Mouse (Mus musculus) kidney, embryonic 16.5 days (tissue): ENCODE results near the gene Trappc3. TPM values are rescaled to one million over a fixed set of nuclear protein-coding genes. Genes with fewer than 3 reads are reported as not detected.

ENCODE experiments used
- ATAC-seq: fragments of 200-750 bp; cut with Nextera tagmentation; 2 replicates; pipeline ENCODE4 v1.8.0; 2017; ENCODE audit warnings: moderate TSS enrichment; ENCODE audit not compliant: low FRiP score, low TSS enrichment
- H3K27ac ChIP-seq: fragments of 300-500 bp; sonication (generic); 2 replicates; pipeline ENCODE4 v1.5.1; 2014; ENCODE audit warnings: low read length
- H3K27me3 ChIP-seq: fragments of 300-500 bp; sonication (generic); 2 replicates; pipeline ENCODE4 v1.6.1; 2014; ENCODE audit warnings: low read length, control low read depth, mixed read lengths; ENCODE audit not compliant: insufficient read depth
- H3K36me3 ChIP-seq: fragments of 300-500 bp; sonication (generic); 2 replicates; pipeline ENCODE4 v1.6.1; 2014; ENCODE audit warnings: low read length, control low read depth, mixed read lengths; ENCODE audit not compliant: insufficient read depth
- H3K4me1 ChIP-seq: fragments of 300-500 bp; sonication (generic); 2 replicates; pipeline ENCODE4 v1.6.1; 2014; ENCODE audit warnings: low read length, control low read depth, mixed read lengths; ENCODE audit not compliant: insufficient read depth
- H3K4me2 ChIP-seq: fragments of 300-500 bp; sonication (generic); replicated peaks from 2 replicates; pipeline ENCODE4 v1.6.1; 2014; ENCODE audit warnings: low read depth, low read length
- H3K4me3 ChIP-seq: fragments of 300-500 bp; sonication (generic); 2 replicates; pipeline ENCODE4 v1.5.1; 2014; ENCODE audit warnings: mild to moderate bottlenecking, low read length
- H3K9ac ChIP-seq: fragments of 300-500 bp; sonication (generic); replicated peaks from 2 replicates; pipeline ENCODE4 v1.6.1; 2014; ENCODE audit warnings: low read length
- H3K9me3 ChIP-seq: fragments of 300-500 bp; sonication (generic); 2 replicates; pipeline ENCODE4 v1.6.1; 2016; ENCODE audit warnings: low read length, control low read depth
- WGBS: fragments of 180-500 bp; shearing (Covaris S2); extraction: QIAGEN DNeasy Blood & Tissue Kit; methylation state at CpG from one replicate; pipeline ENCODE4 v1.1.7; 2014; 5-methylcytosine and 5-hydroxymethylcytosine counted together
- polyA plus RNA-seq: library from polyadenylated mRNA; unstranded; fragments of >200 nt; fragmentation: Nextera tagmentation; extraction: Ambion mirVana; gene quantifications from 2 replicates; pipeline ENCODE4 v1.2.1, GENCODE M21; 2015

The Trappc3 gene
- polyA plus RNA-seq, 1 experiment from 2014 or later, result 120 TPM

DNA sequence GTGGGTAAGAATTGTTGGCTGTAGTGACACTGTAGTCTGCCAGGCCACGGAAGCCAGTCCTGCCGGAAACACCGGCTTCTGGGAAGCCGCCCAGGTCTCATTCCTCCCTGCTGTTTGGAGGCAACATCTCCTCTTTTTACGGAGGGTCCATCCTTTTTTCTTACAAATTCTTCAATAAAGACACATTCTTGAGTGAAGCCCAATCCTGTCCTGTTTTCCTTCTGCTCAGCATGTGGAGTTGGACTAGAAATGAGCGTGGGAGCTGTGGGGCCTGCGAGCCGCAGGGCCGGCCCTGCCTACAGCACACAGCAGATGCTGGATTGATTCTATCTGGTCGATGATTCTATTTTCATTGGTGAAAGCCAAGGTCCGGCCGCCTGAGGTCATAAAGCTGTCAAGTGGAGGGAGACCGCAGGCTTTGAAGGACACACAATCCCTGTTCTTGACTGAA, 13.6 kb downstream of the Trappc3 start:
- Histone ChIP-seq H3K4me1 (peaks cover 10% of the 10 kb centered on the region), H3K4me2 (no peak overlapping the region), H3K27me3 (no peaks in the 10 kb centered on the region), H3K9ac (no peak overlapping the region), H3K9me3 (no peaks in the 10 kb centered on the region), H3K27ac (peak overlapping the region; percentile 17; the same call in 1 of the 2 replicates), H3K4me3 (no peak overlapping the region), H3K36me3 (peaks cover 16% of the 10 kb centered on the region; the same call in 1 of the 2 replicates)
- 0 out of 2 replicates have a peak, but pooled peaks have one; percentile 22 for ATAC-seq
- WGBS, result 43% methylated on average over 13 of the region's 13 CpGs

DNA sequence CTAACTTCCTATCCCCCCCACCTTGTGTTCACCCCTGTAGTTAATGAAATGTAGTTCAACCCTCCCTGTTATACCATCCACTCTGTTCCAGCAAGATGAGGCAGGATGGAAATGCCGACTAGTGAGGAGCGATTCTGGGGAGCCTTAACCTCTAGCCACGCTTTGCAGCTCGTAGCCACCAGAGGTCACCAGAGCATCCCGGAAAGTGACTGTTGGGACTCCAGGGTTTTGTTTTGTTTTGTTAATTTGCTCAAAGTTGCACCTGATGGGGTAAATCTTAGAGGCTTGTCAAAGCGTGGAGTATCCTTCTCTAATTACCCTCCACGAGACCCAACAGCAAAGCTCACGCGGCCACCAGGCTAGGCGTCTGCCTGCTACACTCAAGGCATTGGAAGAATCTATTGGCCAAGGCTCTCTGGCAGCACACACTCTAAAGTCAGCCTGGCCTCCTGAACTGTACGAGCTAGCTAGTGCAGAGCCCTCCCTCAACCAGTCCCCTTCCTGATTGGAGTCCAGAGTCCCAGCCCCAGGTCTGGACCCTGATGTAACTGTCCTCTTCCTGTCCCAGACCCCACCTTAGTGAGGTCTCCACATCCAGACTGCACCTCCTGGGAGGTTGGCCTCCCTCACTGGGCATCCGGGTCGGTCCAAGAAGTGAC, 15.9 kb downstream of the Trappc3 start:
- H3K9me3 ChIP-seq, result no peaks in the 10 kb centered on the region
- H3K4me3 ChIP-seq, result no peak overlapping the region
- no peaks in the 10 kb centered on the region for H3K27me3 ChIP-seq
- peaks cover 14% of the 10 kb centered on the region; the same call in 1 of the 2 replicates for H3K36me3 ChIP-seq
- H3K4me1 ChIP-seq, result peaks cover 10% of the 10 kb centered on the region
- H3K9ac ChIP-seq, result 0 out of 2 replicates have a peak overlapping the region, but pooled peaks have one; percentile 6
- peak; percentile 44 for ATAC-seq
- 4% methylated on average over 13 of the region's 13 CpGs for WGBS
- H3K4me2 ChIP-seq, result peak overlapping the region; percentile 36
- H3K27ac ChIP-seq, result no peak overlapping the region

DNA sequence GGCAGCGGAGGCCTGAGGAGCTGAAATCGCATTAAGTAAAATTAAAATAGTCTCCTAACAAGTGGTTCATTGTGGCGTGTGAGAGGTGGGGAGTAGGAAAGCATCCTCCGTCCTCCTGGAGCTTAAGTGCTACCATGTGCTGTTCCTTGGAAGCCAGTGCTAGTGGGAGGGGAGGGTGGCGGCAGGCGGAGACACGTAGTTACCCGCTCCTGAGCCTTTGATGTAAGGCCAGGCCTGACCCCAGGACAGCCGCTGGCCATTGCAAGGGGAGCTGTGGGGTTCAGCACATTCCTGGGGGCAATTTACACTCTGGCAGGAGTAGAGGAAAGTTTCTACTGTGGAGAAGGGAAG, 16.4 kb downstream of the Trappc3 start:
- peaks cover 10% of the 10 kb centered on the region for H3K4me1 ChIP-seq
- ATAC-seq, result no peak
- no peaks in the 10 kb centered on the region for H3K9me3 ChIP-seq
- H3K27me3 ChIP-seq, result no peaks in the 10 kb centered on the region
- 34% methylated on average over 9 of the region's 9 CpGs for WGBS
- no peak overlapping the region for H3K27ac ChIP-seq
- H3K4me2 ChIP-seq, result no peak overlapping the region
- H3K4me3 ChIP-seq, result no peak overlapping the region
- H3K36me3 ChIP-seq, result peaks cover 13% of the 10 kb centered on the region; the same call in 1 of the 2 replicates
- 0 out of 2 replicates have a peak overlapping the region, but pooled peaks have one; percentile 6 for H3K9ac ChIP-seq

DNA sequence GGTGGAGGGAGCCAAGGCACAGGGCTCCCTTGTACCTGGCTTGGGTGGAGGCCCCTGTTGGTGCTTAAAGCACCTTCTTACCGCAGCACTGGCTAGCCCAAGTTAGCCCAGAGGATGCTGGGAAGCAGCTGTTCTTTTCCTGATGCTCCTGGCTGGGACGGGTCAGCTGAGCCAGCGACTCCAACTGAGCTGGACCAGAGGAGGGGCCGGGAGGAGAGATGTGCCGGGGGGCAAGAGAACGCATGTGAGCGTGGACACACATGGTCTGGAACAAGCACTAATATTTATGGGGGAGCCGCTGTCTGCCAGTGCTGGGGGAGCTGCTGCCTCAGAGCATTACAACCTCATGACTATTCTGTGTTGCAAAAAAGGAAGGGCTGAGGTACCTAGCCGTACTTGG, 16.8 kb downstream of the Trappc3 start:
- Histone ChIP-seq H3K9me3 (no peaks in the 10 kb centered on the region), H3K9ac (no peak overlapping the region), H3K36me3 (peaks cover 9% of the 10 kb centered on the region; the same call in 1 of the 2 replicates), H3K27me3 (no peaks in the 10 kb centered on the region), H3K27ac (no peak overlapping the region), H3K4me1 (peaks cover 10% of the 10 kb centered on the region), H3K4me2 (no peak overlapping the region), H3K4me3 (no peak overlapping the region)
- no peak for ATAC-seq
- WGBS, result 43% methylated on average over 9 of the region's 9 CpGs

DNA sequence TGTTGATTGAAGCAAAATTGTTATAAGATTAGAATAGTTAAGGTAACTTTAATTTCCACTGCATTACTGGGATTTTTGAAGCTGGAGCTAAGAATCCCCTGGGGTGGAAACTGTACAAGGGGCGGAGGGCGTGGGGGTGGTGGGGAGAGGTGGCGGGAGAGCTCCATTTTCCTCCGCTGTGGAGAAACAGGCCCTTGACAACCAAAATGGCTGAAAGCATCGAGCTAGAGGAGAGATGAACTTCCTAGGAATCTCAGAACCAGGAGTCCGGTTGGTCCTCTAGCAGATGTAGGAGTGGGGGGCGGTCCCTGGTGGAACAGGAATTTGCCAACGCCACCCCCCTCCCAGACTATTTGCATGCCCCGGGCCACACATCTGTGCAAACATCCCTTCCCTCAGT, 19.6 kb downstream of the Trappc3 start:
- Histone ChIP-seq H3K4me3 (no peak overlapping the region), H3K9me3 (no peaks in the 10 kb centered on the region), H3K9ac (no peak overlapping the region), H3K27ac (no peak overlapping the region), H3K36me3 (no peaks in the 10 kb centered on the region), H3K27me3 (peaks cover 12% of the 10 kb centered on the region), H3K4me1 (peaks cover 11% of the 10 kb centered on the region; the same call in 1 of the 2 replicates), H3K4me2 (no peak overlapping the region)
- ATAC-seq, result no peak
- 64% methylated on average over 9 of the region's 9 CpGs for WGBS

DNA sequence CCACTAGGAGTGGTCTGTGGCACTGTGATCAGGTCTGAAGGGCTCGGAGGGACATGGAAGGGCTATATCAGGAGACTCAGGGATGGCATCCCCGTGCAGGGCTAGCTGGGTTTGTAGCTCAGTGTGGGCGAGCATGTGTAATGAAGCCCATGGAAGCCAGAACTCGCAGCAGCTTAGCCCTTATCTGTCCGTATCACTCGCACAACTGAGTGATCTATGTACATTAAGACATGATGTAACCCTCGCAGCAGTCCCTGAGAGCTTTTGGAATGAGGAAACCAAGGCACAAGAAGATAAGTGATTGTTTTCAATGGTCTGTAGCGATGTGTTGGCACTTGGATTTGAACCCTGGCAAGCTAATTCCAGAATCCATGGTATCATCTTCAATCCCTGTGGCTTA, 21.5 kb downstream of the Trappc3 start:
- 88% methylated on average over 8 of the region's 8 CpGs for WGBS
- ATAC-seq, result no peak
- Histone ChIP-seq H3K4me2 (no peak overlapping the region), H3K4me3 (no peak overlapping the region), H3K36me3 (no peaks in the 10 kb centered on the region), H3K27me3 (peaks cover 28% of the 10 kb centered on the region), H3K27ac (no peak overlapping the region), H3K9ac (no peak overlapping the region), H3K4me1 (peaks cover 16% of the 10 kb centered on the region), H3K9me3 (no peaks in the 10 kb centered on the region)

DNA sequence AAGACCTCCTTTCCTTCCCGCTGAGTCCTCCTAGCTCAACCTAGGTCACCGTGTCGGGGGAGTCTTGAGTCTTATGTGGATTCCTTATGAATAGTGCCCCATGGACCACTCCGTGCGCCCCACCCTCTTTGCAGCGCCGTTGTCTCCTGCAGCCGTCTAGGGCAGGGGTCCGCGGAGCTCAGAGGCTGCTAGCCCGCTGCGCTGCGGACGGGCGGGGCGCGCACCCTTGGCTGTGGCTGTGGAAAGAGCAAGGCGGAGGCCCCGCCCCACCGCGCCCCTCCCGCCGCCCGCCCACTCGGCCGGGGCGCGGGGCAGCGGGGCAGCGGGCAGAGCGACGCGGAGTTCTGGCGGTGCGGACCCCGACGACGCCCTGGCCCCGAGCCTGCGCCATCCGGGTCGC, 24.4 kb downstream of the Trappc3 start, which contains the start of gene Col8a2:
TSS of gene Col8a2 (plus strand) at position 302 of the 400 bp plus-strand sequence.
- Histone ChIP-seq H3K27ac (peak within 1 kb of the TSS; percentile 27; the same call in 1 of the 2 replicates), H3K9ac (peak within 1 kb of the TSS; percentile 59), H3K4me1 (peaks cover 24% of the 10 kb centered on the region), H3K27me3 (peaks cover 30% of the 10 kb centered on the region), H3K4me3 (peak within 1 kb of the TSS; percentile 51), H3K4me2 (peak within 1 kb of the TSS; percentile 72), H3K9me3 (no peaks in the 10 kb centered on the region), H3K36me3 (no peaks in the 10 kb centered on the region)
- WGBS, result 2% methylated on average over 31 of the region's 42 CpGs
- peak; percentile 74 for ATAC-seq

DNA sequence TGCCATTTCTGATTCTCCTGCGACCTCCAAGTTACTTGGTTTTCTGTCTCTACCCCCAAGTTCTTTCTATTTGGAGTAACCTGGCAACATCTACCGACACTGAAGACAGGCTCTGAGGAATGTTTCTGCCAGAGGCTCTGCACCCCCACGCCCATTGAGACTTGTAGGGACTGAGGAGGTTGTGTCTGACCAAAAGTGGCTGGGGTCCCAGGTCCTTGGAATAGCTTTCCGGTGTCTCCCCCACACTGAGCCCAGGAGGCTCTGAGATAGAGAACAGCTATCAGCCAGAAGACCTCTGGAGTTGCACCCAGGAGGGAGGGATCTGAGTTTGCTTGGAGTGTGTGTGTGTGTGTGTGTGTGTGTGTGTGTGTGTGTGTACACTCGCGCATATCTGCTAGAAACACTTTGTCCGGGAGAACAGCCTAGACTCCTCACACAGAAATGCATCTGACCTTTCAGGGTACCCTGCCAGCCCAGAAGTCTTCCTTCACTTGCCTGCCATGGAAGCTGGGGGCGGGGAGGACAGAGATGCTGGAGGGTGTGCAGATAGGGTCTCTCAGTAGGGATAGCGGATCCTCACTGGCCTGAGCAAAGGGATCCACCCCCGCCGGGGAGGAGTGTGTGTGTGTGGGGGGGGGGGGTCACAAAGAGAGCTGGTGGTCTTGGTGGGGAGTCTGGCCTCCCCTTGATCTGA, 25.3 kb downstream of the Trappc3 start:
- Histone ChIP-seq H3K4me2 (peak overlapping the region; percentile 72), H3K27me3 (peaks cover 30% of the 10 kb centered on the region), H3K9ac (no peak overlapping the region), H3K4me1 (peaks cover 24% of the 10 kb centered on the region), H3K4me3 (peak overlapping the region; percentile 51), H3K36me3 (no peaks in the 10 kb centered on the region), H3K27ac (no peak overlapping the region), H3K9me3 (no peaks in the 10 kb centered on the region)
- WGBS, result 28% methylated on average over 11 of the region's 11 CpGs
- ATAC-seq, result peak; percentile 19; the same call in 1 of the 2 replicates

DNA sequence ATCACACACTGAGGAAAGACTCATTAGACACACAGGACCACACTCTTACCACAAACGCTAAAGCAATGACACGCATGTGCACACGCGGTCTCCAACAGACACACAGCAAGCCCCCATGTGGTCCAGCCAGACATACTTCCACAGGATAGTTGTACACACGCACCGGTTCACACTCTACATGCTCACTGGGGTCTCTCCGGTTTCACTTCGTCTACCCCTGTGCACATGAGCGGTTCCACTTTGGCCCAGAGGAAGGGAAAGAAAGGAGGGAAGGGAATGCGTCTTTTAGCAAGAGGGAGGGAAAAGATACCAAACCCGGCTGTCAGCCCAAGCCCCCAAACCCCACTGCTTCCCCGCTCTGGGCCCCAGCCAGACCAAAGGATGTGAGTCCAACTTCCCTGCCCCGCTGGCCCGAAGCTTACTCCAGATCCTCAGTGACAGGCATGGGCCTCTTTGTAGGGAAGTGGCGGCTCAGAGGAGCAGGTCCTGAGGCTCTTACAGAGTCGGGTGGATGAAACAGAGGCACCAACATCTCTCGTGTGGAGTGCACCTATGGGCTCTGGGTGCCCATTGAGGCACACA, 26.1 kb downstream of the Trappc3 start:
- Histone ChIP-seq H3K27ac (no peak overlapping the region), H3K27me3 (peaks cover 30% of the 10 kb centered on the region), H3K4me3 (no peak overlapping the region), H3K4me2 (peak overlapping the region; percentile 72), H3K9me3 (no peaks in the 10 kb centered on the region), H3K4me1 (peaks cover 24% of the 10 kb centered on the region), H3K9ac (no peak overlapping the region), H3K36me3 (no peaks in the 10 kb centered on the region)
- 22% methylated on average over 17 of the region's 17 CpGs for WGBS
- 0 out of 2 replicates have a peak, but pooled peaks have one; percentile 16 for ATAC-seq
